Mouse (Mus musculus) forebrain, embryonic 10.5 days (tissue): ENCODE results near the gene Rab14. TPM values are rescaled to one million over a fixed set of nuclear protein-coding genes. Genes with fewer than 3 reads are reported as not detected.

Source experiments
- DNase-seq: peaks from one replicate; pipeline ENCODE4 v3.0.0-alpha.2; 2017; ENCODE audit warnings: low spot score; ENCODE audit errors: extremely low spot score
- H3K27ac ChIP-seq: fragments of 300-500 bp; sonication (generic); 2 replicates; pipeline ENCODE4 v1.5.1; 2016; ENCODE audit warnings: mild to moderate bottlenecking
- H3K27me3 ChIP-seq: fragments of 300-500 bp; sonication (generic); 2 replicates; pipeline ENCODE4 v1.6.1; 2016; ENCODE audit warnings: mild to moderate bottlenecking; ENCODE audit not compliant: poor library complexity, severe bottlenecking
- H3K36me3 ChIP-seq: fragments of 300-500 bp; sonication (generic); replicated peaks from 2 replicates; pipeline ENCODE4 v1.6.1; 2016; ENCODE audit warnings: mild to moderate bottlenecking, moderate library complexity
- H3K4me1 ChIP-seq: fragments of 300-500 bp; sonication (generic); 2 replicates; pipeline ENCODE4 v1.6.1; 2016
- H3K4me3 ChIP-seq: fragments of 300-500 bp; sonication (generic); 2 replicates; pipeline ENCODE4 v1.5.1; 2016; ENCODE audit warnings: mild to moderate bottlenecking, moderate library complexity
- H3K9me3 ChIP-seq: fragments of 300-500 bp; sonication (generic); 2 replicates; pipeline ENCODE4 v1.6.1; 2016; ENCODE audit warnings: mild to moderate bottlenecking, moderate library complexity
- WGBS: fragments of 180-500 bp; shearing (Covaris S2); methylation state at CpG from one replicate; pipeline ENCODE4 v1.1.7; 2016; 5-methylcytosine and 5-hydroxymethylcytosine counted together
- polyA plus RNA-seq: library from polyadenylated mRNA; unstranded; fragments of >200 nt; fragmentation: Nextera tagmentation; extraction: Ambion mirVana; gene quantifications from 2 replicates; pipeline ENCODE4 v1.2.1, GENCODE M21; 2016

The Rab14 gene
- polyA plus RNA-seq, 1 experiment from 2014 or later: 258 TPM

DNA sequence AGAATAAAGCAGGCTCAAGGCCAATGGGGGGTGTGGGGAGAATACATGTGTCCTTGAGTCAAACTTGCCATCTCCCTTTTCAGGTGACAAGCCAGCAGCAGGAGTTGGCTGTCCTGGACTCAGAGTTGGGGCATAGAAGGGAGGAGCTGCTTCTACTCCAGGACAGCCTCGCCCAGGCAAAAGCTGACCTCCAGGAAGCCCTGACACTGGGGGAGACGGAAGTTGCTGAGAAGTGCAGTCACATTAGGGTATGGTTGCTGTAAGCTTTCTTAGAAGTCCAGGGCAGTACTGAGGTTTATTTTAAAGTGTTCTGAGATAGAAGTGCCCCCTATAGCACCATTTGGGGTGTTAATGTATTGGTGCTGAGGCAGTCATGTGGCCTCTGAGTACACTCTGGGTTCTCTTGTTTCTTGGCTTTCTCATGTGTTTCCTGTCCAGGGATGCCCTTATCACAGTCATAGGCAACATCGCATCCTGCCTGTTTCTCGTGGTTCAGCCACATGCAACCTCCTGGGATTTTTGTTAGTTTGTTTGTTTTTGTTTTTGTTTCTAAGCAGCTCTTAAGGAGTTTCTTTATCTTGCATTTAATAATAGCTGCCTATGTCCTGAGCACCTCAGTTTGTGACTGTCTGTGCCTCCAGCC, 39.0 kb downstream of the Rab14 start:
- H3K4me1 ChIP-seq: no peaks in the 10 kb centered on the region
- no peak for DNase-seq
- no peak overlapping the region for H3K4me3 ChIP-seq
- peaks cover 89% of the 10 kb centered on the region for H3K36me3 ChIP-seq
- 84% methylated on average over 4 of the region's 4 CpGs for WGBS
- H3K27me3 ChIP-seq: no peaks in the 10 kb centered on the region
- H3K9me3 ChIP-seq: no peaks in the 10 kb centered on the region
- H3K27ac ChIP-seq: no peak overlapping the region

DNA sequence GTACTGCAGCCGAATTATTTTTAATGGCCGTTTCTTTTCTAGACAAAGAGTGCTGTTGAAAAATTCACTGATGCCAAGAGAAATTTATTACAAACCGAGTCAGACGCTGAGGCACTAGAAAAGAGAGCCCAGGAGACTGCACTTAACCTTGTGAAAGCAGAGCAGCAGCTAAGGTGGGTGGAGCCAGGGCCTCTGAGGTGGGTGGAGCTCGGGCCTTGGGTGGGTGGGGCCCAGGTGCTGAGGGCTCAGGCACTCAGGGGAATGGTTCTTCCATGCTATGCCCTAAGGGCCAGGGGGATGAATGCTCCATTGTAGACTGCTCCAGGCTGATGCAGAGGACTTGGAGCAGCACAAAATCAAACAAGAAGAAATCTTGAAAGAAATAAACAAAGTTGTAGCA, 40.7 kb downstream of the Rab14 start:
- 68% methylated on average over 5 of the region's 5 CpGs for WGBS
- Histone ChIP-seq H3K9me3 (no peaks in the 10 kb centered on the region), H3K27ac (no peak overlapping the region), H3K36me3 (peaks cover 89% of the 10 kb centered on the region), H3K4me1 (no peaks in the 10 kb centered on the region), H3K4me3 (no peak overlapping the region), H3K27me3 (no peaks in the 10 kb centered on the region)
- no peak for DNase-seq

DNA sequence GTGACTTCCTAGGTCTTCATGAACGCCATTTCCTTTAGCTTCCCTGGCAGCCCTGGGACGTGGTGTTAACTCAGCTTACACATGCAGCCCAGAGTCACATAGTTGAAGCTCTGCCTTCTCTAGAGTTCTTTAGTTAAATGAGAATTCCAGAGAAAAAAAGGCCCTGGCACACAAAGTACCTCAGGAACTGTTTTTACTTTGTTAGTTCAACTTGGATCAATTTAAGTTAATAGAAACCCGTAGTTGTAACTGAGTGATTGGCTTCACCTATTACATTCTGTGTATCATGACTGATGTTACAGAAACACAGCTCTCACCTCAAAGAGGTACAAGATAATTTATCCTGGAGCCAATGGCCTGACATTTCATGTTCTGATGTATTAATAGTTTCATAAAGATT, 42.6 kb downstream of the Rab14 start:
- H3K4me1 ChIP-seq: no peaks in the 10 kb centered on the region
- H3K9me3 ChIP-seq: no peaks in the 10 kb centered on the region
- H3K27ac ChIP-seq: no peak overlapping the region
- H3K4me3 ChIP-seq: no peak overlapping the region
- no peak for DNase-seq
- 88% methylated on average over 3 of the region's 3 CpGs for WGBS
- H3K36me3 ChIP-seq: peaks cover 91% of the 10 kb centered on the region
- H3K27me3 ChIP-seq: no peaks in the 10 kb centered on the region

DNA sequence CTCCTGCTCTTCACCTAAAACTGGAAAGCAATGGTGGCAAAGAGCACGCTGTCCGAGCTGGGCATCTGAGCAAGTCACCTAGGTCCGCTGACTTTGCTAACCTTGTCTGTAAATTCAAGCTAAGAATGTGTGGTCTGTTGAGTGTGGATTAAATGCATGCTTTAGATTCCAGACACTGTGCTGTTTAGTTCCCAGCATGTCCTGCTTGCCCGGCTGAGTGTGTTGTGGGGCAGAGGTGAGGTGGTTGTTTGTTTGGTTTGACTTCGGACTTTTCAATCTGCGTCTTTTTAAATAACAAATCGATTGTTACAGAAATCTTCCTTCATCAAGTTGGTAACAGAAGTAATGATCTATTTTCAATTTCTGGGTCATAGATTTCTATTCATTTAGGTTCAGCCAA, 43.1 kb downstream of the Rab14 start:
- H3K36me3 ChIP-seq: peaks cover 91% of the 10 kb centered on the region

DNA sequence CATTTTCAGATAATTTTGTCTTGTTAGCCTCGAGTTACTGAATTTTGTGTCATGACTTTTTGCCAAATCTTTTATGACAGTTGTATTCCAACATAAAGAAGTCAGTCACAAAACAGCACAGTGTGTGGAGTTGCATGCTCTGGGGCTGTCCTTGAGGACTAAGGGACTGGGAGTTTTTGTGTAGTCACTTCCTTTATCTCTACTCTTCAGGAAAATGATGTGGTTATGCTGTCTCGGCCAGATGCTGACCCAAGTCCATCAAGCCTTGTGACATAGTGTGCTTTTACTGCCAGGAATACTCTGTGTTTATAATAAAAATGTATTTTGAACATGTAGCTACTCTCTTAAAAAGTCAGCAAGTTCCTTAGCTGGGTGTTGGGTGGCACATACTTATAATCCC, 43.9 kb downstream of the Rab14 start:
- DNase-seq: no peak
- H3K4me1 ChIP-seq: no peaks in the 10 kb centered on the region
- no peak overlapping the region for H3K4me3 ChIP-seq
- peaks cover 92% of the 10 kb centered on the region for H3K36me3 ChIP-seq
- no peaks in the 10 kb centered on the region for H3K9me3 ChIP-seq
- WGBS: 83% methylated on average over 2 of the region's 2 CpGs
- no peak overlapping the region for H3K27ac ChIP-seq
- no peaks in the 10 kb centered on the region for H3K27me3 ChIP-seq

More for the DNA sequence above, 43.1 kb downstream of the Rab14 start:
- no peak for DNase-seq
- Histone ChIP-seq H3K27me3 (no peaks in the 10 kb centered on the region), H3K4me1 (no peaks in the 10 kb centered on the region), H3K27ac (no peak overlapping the region), H3K4me3 (no peak overlapping the region), H3K9me3 (no peaks in the 10 kb centered on the region)
- 89% methylated on average over 7 of the region's 7 CpGs for WGBS

DNA sequence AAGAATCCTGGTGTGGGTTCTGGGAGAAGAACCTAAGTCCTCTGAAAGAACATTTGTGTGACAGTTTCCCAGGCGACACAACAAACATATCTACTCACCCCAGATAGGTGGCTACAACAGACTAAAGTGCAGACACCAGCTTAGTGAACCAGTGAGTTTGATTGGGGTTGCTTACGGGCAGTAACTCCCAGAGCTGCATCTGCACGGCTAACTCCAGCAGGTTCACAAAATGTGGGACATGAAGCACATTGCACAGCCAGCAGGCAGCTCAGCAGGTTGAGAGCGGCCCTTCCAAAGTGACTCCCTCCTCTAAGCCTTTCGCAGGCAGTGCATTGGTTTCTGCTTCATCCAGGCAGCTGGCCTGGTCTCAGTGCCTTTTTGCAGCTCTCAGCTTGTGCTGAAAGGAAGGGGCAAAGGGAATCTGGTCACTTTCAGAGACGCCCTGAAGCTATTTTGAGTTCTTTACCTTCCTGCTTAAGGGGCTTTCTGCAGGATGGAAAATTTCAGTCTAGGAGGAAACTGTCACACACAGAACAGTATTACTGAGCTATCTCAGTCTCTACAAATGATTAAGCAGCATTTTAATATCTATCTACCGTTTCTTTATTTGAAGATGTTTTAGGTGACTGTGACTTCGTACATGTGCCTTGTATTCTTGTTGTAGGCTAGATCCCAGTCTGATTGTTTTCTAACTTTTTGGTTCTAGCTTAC, 46.9 kb downstream of the Rab14 start:
- H3K9me3 ChIP-seq: no peaks in the 10 kb centered on the region
- H3K27me3 ChIP-seq: no peaks in the 10 kb centered on the region
- peaks cover 100% of the 10 kb centered on the region for H3K36me3 ChIP-seq
- 89% methylated on average over 8 of the region's 8 CpGs for WGBS
- no peak overlapping the region for H3K4me3 ChIP-seq
- no peak for DNase-seq
- no peaks in the 10 kb centered on the region for H3K4me1 ChIP-seq
- no peak overlapping the region for H3K27ac ChIP-seq

DNA sequence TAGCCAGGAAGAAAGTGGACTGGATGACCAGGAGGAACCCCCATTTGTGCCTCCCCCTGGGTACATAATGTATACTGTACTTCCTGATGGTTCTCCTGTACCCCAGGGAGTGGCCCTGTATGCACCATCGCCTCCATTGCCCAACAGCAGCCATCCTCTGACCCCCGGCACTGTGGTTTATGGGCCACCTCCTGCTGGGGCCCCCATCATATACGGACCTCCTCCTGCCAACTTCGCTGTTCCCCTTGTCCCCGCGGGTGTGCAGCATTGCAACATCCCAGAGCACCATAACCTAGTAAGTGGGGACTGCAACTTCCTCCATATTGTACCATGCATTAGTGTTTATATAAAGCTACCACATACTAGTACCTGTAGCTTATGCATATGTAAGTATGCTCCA, 47.7 kb downstream of the Rab14 start:
- WGBS: 87% methylated on average over 6 of the region's 6 CpGs
- Histone ChIP-seq H3K4me3 (no peak overlapping the region), H3K36me3 (peaks cover 100% of the 10 kb centered on the region), H3K9me3 (no peaks in the 10 kb centered on the region), H3K27me3 (no peaks in the 10 kb centered on the region), H3K27ac (no peak overlapping the region), H3K4me1 (no peaks in the 10 kb centered on the region)
- no peak for DNase-seq

DNA sequence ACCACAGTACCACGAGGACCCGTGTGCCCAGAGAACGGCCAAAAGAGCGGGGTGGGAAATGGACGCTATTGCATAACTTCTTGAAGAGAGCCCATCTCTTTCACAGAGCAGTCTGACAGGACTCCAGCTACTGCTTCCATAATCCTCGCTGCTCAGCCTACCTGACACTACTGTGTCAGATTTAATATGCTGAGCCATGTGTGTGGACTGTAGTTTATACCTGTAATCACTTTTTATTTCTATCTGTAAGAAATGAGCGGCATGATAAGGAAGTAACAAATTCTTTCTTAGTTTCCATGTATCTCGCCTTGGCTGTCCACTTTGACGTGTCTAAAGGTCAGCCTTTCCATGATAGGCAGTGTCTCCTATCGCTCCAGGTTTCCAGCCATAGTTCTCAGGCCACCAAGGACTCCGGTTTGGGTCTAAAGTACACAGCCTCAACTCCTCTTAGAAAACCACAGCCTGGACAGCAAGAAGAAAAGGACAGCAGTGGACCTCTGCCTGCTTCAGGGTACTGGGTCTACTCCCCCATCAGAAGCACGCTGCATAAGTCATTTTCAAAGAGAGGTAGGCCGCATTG, 49.5 kb downstream of the Rab14 start:
- no peak for DNase-seq
- 94% methylated on average over 13 of the region's 13 CpGs for WGBS
- no peak overlapping the region for H3K27ac ChIP-seq
- H3K27me3 ChIP-seq: no peaks in the 10 kb centered on the region
- no peaks in the 10 kb centered on the region for H3K4me1 ChIP-seq
- H3K36me3 ChIP-seq: peaks cover 100% of the 10 kb centered on the region
- no peak overlapping the region for H3K4me3 ChIP-seq
- H3K9me3 ChIP-seq: no peaks in the 10 kb centered on the region

DNA sequence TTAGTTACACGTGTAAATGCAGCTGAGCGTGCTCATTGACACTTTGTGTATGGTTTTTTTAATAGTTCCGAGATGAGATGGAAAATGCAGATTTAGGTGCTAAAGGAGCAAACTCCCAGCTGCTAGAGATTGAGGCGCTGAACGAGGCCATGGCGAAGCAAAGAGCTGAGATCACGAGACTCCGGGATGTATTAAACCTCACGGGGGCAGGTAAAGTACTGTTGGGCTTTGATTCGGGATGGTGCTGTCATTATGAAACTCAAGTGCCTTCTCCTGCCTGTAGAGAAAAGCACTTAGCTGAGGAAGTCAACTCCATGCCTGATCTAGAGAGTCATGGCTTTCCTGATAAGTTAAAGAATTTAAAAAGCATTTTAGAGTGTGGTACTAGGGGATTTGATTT, 52.1 kb downstream of the Rab14 start:
- H3K36me3 ChIP-seq: peaks cover 100% of the 10 kb centered on the region
- no peak for DNase-seq

DNA sequence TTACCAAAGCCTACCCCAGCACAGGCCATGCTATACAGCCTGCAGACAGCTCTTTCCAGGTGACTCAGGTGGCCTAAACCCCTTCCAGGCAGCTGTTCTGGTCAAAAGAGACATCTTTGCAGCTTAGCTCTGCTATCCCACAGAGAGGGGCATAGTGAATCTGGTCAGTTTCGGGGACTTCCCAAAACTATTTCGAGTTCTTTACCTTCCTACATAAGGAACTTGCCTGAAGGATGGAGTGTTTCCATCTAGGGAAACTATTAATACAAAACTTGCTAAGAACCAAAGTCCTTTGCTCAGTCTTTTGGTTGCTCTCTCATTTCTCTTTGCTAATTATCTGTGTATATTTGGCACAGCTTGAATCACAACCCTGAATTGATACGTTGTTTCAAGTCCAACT, 59.2 kb downstream of the Rab14 start:
- DNase-seq: no peak

More for the DNA sequence above, 52.1 kb downstream of the Rab14 start:
- WGBS: 93% methylated on average over 10 of the region's 10 CpGs
- H3K27me3 ChIP-seq: no peaks in the 10 kb centered on the region
- H3K4me3 ChIP-seq: no peak overlapping the region
- H3K9me3 ChIP-seq: no peaks in the 10 kb centered on the region
- no peaks in the 10 kb centered on the region for H3K4me1 ChIP-seq
- no peak overlapping the region for H3K27ac ChIP-seq

DNA sequence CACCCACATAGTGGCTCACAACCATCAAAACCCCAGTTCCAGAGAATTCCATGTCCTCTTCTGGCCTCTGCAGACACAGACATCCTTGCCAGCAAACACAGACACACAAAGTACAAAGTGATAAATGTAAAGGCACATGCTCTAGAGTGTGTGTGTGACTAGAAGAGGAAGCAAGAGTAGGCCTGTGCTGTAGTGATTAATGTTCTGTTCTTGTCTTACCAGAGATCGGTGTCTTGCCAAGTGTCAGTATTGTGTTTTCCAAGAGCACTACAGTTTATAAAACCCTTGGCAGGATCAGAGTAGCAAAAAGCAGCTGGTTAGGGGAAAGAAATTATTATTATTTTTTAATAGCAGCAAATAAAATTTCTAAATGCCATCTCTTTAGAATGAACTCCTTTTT, 62.3 kb downstream of the Rab14 start:
- Histone ChIP-seq H3K27ac (no peak overlapping the region), H3K9me3 (no peaks in the 10 kb centered on the region), H3K4me3 (no peak overlapping the region), H3K4me1 (0 out of 2 replicates have a peak, but pooled peaks cover 3% of the 10 kb centered on the region), H3K36me3 (peaks cover 95% of the 10 kb centered on the region), H3K27me3 (no peaks in the 10 kb centered on the region)
- DNase-seq: no peak
- 98% methylated on average over 1 of the region's 1 CpGs for WGBS

More for the DNA sequence above, 59.2 kb downstream of the Rab14 start:
- no peak overlapping the region for H3K27ac ChIP-seq
- no peaks in the 10 kb centered on the region for H3K4me1 ChIP-seq
- no peak overlapping the region for H3K4me3 ChIP-seq
- no peaks in the 10 kb centered on the region for H3K27me3 ChIP-seq
- 94% methylated on average over 3 of the region's 3 CpGs for WGBS
- no peaks in the 10 kb centered on the region for H3K9me3 ChIP-seq
- peaks cover 100% of the 10 kb centered on the region for H3K36me3 ChIP-seq

DNA sequence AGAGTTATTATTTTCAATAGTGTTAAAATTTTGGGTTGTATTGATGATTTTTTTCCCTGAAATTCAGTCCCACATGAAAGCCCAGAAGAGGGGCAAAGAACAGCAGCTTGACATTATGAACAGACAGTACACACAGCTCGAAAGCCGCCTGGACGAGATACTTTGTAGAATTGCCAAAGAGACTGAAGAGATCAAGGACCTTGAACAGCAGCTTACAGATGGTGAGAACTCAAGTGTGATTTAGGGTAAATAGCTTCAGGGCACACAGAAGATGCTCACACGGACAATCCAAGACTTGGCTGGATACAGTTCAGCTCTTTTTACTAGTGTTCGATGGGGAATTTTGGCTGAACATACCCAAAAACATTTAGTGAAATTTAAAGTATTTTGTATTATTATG, 67.0 kb downstream of the Rab14 start:
- 81% methylated on average over 5 of the region's 5 CpGs for WGBS
- H3K36me3 ChIP-seq: peaks cover 52% of the 10 kb centered on the region

DNA sequence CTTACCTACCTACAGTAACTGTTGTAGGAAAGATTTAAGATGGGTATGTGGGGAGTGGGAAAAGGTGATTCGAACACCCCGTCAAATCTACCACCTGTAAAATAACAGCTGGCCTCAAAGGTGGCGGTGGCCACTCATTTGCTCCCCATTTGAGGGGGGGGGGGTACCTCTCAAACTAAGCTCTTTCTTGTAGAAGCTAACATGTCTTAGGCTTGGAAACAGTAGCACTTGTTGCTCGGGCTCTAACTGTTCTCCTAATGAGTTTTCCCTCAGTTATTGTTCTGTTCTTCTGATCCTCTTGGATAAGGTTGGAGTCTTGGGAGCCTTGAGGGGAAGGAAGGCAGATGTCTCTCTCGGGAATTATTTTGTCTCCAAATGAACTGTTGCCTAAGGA, 68.3 kb downstream of the Rab14 start:
- peak overlapping the region; percentile 86 for H3K27ac ChIP-seq

More for the DNA sequence above, 67.0 kb downstream of the Rab14 start:
- Histone ChIP-seq H3K27me3 (no peaks in the 10 kb centered on the region), H3K27ac (no peak overlapping the region), H3K4me1 (peaks cover 25% of the 10 kb centered on the region), H3K9me3 (no peaks in the 10 kb centered on the region), H3K4me3 (no peak overlapping the region)
- no peak for DNase-seq

More for the DNA sequence above, 68.3 kb downstream of the Rab14 start:
- Histone ChIP-seq H3K4me1 (peaks cover 25% of the 10 kb centered on the region), H3K9me3 (no peaks in the 10 kb centered on the region), H3K4me3 (peak overlapping the region; percentile 61), H3K36me3 (peaks cover 50% of the 10 kb centered on the region), H3K27me3 (no peaks in the 10 kb centered on the region)
- no peak for DNase-seq
- WGBS: 15% methylated on average over 5 of the region's 5 CpGs
